Mouse (Mus musculus): ENCODE results near the gene Cdh22.

- TF ChIP-seq POLR2A (IDR thresholded peaks at IDR 0.05; ENCODE audit: insufficient read length, low read depth) (no peak), E2F4 (IDR thresholded peaks at IDR 0.05; ENCODE audit: insufficient read depth) (no peak)
These were observed 91.2 kb downstream of the Cdh22 start for GRCm38 (mm10) chr2:165143487-165143886.

Data from myocyte (in vitro differentiated cells).